Mouse (Mus musculus) lung, embryonic 14.5 days (tissue): ENCODE measurements at regions not wholly inside any gene's neighbourhood (a gene's known extent, or its start where the extent isn't known, plus 50 kb on each side); places are given as distances from the start of the nearest gene placed in this dataset.
A peak's percentile ranks its signal among the peaks of the same experiment; 100 is the strongest.

Experiments used
- ATAC-seq: fragments of 200-750 bp; cut with Nextera tagmentation; 2 replicates; pipeline ENCODE4 v1.8.0; 2017; ENCODE audit warnings: mild to moderate bottlenecking, moderate TSS enrichment, moderate library complexity; ENCODE audit not compliant: insufficient read depth
- DNase-seq: peaks from one replicate; pipeline ENCODE4 v3.0.0-alpha.2; 2015
- H3K27ac ChIP-seq: fragments of 300-500 bp; sonication (generic); 2 replicates; pipeline ENCODE4 v1.5.1; 2014; ENCODE audit warnings: low read depth, mild to moderate bottlenecking, moderate library complexity
- H3K27me3 ChIP-seq: fragments of 300-500 bp; sonication (generic); 2 replicates; pipeline ENCODE4 v1.6.1; 2014; ENCODE audit warnings: low read length, control low read depth; ENCODE audit not compliant: insufficient read depth
- H3K36me3 ChIP-seq: fragments of 300-500 bp; sonication (generic); 2 replicates; pipeline ENCODE4 v1.6.1; 2014; ENCODE audit warnings: control low read depth; ENCODE audit not compliant: insufficient read depth
- H3K4me1 ChIP-seq: fragments of 300-500 bp; sonication (generic); 2 replicates; pipeline ENCODE4 v1.6.1; 2014; ENCODE audit warnings: antibody characterized with exemption, control low read depth; ENCODE audit not compliant: insufficient read depth
- H3K4me2 ChIP-seq: fragments of 300-500 bp; sonication (generic); 2 replicates; pipeline ENCODE4 v1.6.1; 2014; ENCODE audit warnings: mild to moderate bottlenecking
- H3K4me3 ChIP-seq: fragments of 300-500 bp; sonication (generic); 2 replicates; pipeline ENCODE4 v1.5.1; 2014; ENCODE audit warnings: low read depth, low read length
- H3K9ac ChIP-seq: fragments of 300-500 bp; sonication (generic); 2 replicates; pipeline ENCODE4 v1.6.1; 2014
- H3K9me3 ChIP-seq: fragments of 300-500 bp; sonication (generic); 2 replicates; pipeline ENCODE4 v1.6.1; 2016; ENCODE audit warnings: low read depth, low read length, control low read depth
- CTCF ChIP-seq: IDR thresholded peaks from 2 replicates; pipeline ENCODE4 v1.5.1; 2016; ENCODE audit warnings: antibody characterized with exemption, low read depth
- WGBS: fragments of 180-500 bp; shearing (Covaris S2); extraction: QIAGEN DNeasy Blood & Tissue Kit; methylation state at CpG from one replicate; pipeline ENCODE4 v1.1.7; 2014; 5-methylcytosine and 5-hydroxymethylcytosine counted together

GRCm38 (mm10) chr17:70921681-70922080 is 68.3 kb upstream of the Tgif1 start:
- H3K27ac ChIP-seq = no peak overlapping the region
- H3K27me3 ChIP-seq = no peaks in the 10 kb centered on the region
- 44% methylated on average over 13 of the region's 13 CpGs for WGBS
- no peak overlapping the region for H3K4me3 ChIP-seq
- no peak overlapping the region for H3K9ac ChIP-seq
- no peak overlapping the region for H3K4me2 ChIP-seq
- no peaks in the 10 kb centered on the region for H3K36me3 ChIP-seq
- H3K4me1 ChIP-seq = no peaks in the 10 kb centered on the region; the same call in 1 of the 2 replicates
- no peak for TF ChIP-seq CTCF
- DNase-seq (no peak), ATAC-seq (no peak)
- H3K9me3 ChIP-seq = no peaks in the 10 kb centered on the region

- Histone ChIP-seq H3K27me3 (no peaks in the 10 kb centered on the region), H3K9me3 (no peaks in the 10 kb centered on the region), H3K27ac (no peak overlapping the region), H3K4me3 (no peak overlapping the region), H3K4me2 (no peak overlapping the region), H3K36me3 (no peaks in the 10 kb centered on the region), H3K4me1 (no peaks in the 10 kb centered on the region; the same call in 1 of the 2 replicates), H3K9ac (no peak overlapping the region)
- no peak for ATAC-seq
- no peak for TF ChIP-seq CTCF
- DNase-seq = no peak
Observed at GRCm38 (mm10) chr17:70920181-70920580, 66.8 kb upstream of the Tgif1 start.

GRCm38 (mm10) chr17:70917183-70917935 is 64.0 kb upstream of the Tgif1 start:
- Histone ChIP-seq H3K27me3 (no peaks in the 10 kb centered on the region), H3K4me3 (no peak overlapping the region), H3K4me1 (no peaks in the 10 kb centered on the region; the same call in 1 of the 2 replicates), H3K4me2 (no peak overlapping the region), H3K27ac (no peak overlapping the region), H3K9ac (no peak overlapping the region), H3K36me3 (no peaks in the 10 kb centered on the region), H3K9me3 (no peaks in the 10 kb centered on the region)
- no peak for TF ChIP-seq CTCF
- WGBS = 42% methylated on average over 19 of the region's 19 CpGs
- DNase-seq = no peak
- no peak for ATAC-seq

- H3K9me3 ChIP-seq = no peaks in the 10 kb centered on the region
- no peaks in the 10 kb centered on the region for H3K36me3 ChIP-seq
- 62% methylated on average over 12 of the region's 12 CpGs for WGBS
- H3K4me2 ChIP-seq = no peak overlapping the region
- no peak overlapping the region for H3K4me3 ChIP-seq
- no peak overlapping the region for H3K9ac ChIP-seq
- no peak for ATAC-seq
- H3K27ac ChIP-seq = no peak overlapping the region
- no peak for DNase-seq
- no peaks in the 10 kb centered on the region; the same call in 1 of the 2 replicates for H3K4me1 ChIP-seq
- H3K27me3 ChIP-seq = no peaks in the 10 kb centered on the region
- no peak for TF ChIP-seq CTCF
Observed at GRCm38 (mm10) chr17:70916089-70916750, 62.9 kb upstream of the Tgif1 start.

GRCm38 (mm10) chr17:70915445-70915844 is 62.1 kb upstream of the Tgif1 start:
- no peak for ATAC-seq
- no peak overlapping the region for H3K4me2 ChIP-seq

GRCm38 (mm10) chr17:70910238-70910637 is 56.9 kb upstream of the Tgif1 start:
- 75% methylated on average over 2 of the region's 2 CpGs for WGBS
- H3K36me3 ChIP-seq = no peaks in the 10 kb centered on the region
- H3K4me3 ChIP-seq = no peak overlapping the region
- no peaks in the 10 kb centered on the region for H3K27me3 ChIP-seq
- H3K27ac ChIP-seq = no peak overlapping the region
- ATAC-seq = no peak
- peak; percentile 39 for TF ChIP-seq CTCF
- no peak for DNase-seq
- H3K9me3 ChIP-seq = no peaks in the 10 kb centered on the region
- no peak overlapping the region for H3K9ac ChIP-seq
- H3K4me2 ChIP-seq = no peak overlapping the region
- no peaks in the 10 kb centered on the region for H3K4me1 ChIP-seq

More at GRCm38 (mm10) chr17:70915445-70915844, 62.1 kb upstream of the Tgif1 start:
- no peak for TF ChIP-seq CTCF
- no peak overlapping the region for H3K4me3 ChIP-seq
- no peak overlapping the region for H3K9ac ChIP-seq
- no peaks in the 10 kb centered on the region for H3K36me3 ChIP-seq
- H3K4me1 ChIP-seq = no peaks in the 10 kb centered on the region; the same call in 1 of the 2 replicates
- H3K27ac ChIP-seq = no peak overlapping the region
- no peak for DNase-seq
- H3K27me3 ChIP-seq = no peaks in the 10 kb centered on the region
- WGBS = 65% methylated on average over 6 of the region's 6 CpGs
- H3K9me3 ChIP-seq = no peaks in the 10 kb centered on the region

GRCm38 (mm10) chr17:70909573-70909972 is 56.2 kb upstream of the Tgif1 start:
- DNase-seq (no peak), ATAC-seq (no peak)
- Histone ChIP-seq H3K4me2 (no peak overlapping the region), H3K9me3 (no peaks in the 10 kb centered on the region), H3K27me3 (no peaks in the 10 kb centered on the region), H3K4me1 (no peaks in the 10 kb centered on the region), H3K36me3 (no peaks in the 10 kb centered on the region), H3K4me3 (no peak overlapping the region), H3K9ac (no peak overlapping the region), H3K27ac (no peak overlapping the region)
- WGBS = 85% methylated on average over 3 of the region's 3 CpGs
- TF ChIP-seq CTCF = no peak
